Comparison of ENCODE assay signal across 18 mouse cellular contexts in the genomic region with DNA sequence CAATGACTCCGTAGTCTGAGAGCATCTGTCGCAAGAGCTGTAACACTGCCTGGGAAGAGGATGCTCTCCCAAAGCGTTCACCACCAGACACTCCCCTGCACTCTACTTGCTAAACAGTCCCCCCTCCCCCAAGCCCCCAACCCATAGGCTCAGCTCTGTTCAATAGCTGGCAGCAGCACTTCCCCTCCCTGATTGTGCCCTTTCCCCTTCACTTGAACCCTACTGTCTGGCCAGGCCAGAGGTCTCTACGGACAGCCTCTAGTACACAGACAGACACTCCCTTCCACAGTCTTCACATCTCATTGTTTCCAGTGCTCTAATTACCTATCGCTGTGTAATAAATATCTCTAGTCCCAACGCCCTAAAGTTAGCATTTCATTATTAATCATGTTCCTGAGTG. TPM values are rescaled to one million over a fixed set of nuclear protein-coding genes. Genes with fewer than 3 reads are reported as not detected.
DNase-seq lines count a peak whose midpoint lies in the region; ATAC-seq and TF ChIP-seq lines count a peak whose summit lies in the region.
"Had no signal": no experiment of that assay in that cellular context is flagged by ENCODE, and none has a peak within 500 bp of the region (broad histone marks: within the 10 kb centered on the region; RNA-seq: fewer than 3 reads in every experiment).

No protein-coding gene starts in this region.

- no peak overlapping the region for H3K9ac ChIP-seq in kidney, embryonic 15.5 days
- H3K9ac ChIP-seq in lung, embryonic 16.5 days (ENCODE audit: low read length), result no peak overlapping the region
- H3K9ac ChIP-seq: forebrain, embryonic 13.5 days; heart, embryonic 12.5 days; liver, embryonic 15.5 days had no signal

- H3K27ac ChIP-seq in kidney, embryonic 15.5 days, result peak overlapping the region; percentile 54
- H3K27ac ChIP-seq in kidney, adult 2 months (ENCODE audit: insufficient read depth, low read depth, low read length), result no peak overlapping the region
- H3K27ac ChIP-seq in lung, embryonic 16.5 days (ENCODE audit: low read length), result peak overlapping the region; percentile 89
- H3K27ac ChIP-seq: forebrain, embryonic 13.5 days; hindbrain, embryonic 10.5 days; liver, embryonic 15.5 days; macrophage had no signal

- H3K4me3 ChIP-seq in kidney, embryonic 15.5 days (replicated peaks), result no peak overlapping the region
- H3K4me3 ChIP-seq in kidney, adult 2 months (ENCODE audit: insufficient read depth, low read depth, low read length), result no peak overlapping the region
- H3K4me3 ChIP-seq in lung, embryonic 16.5 days (ENCODE audit: low read length), result no peak overlapping the region
- H3K4me3 ChIP-seq: forebrain, embryonic 13.5 days; heart, embryonic 12.5 days; hindbrain, embryonic 10.5 days; liver, embryonic 15.5 days had no signal

- no peak overlapping the region for H3K4me2 ChIP-seq in kidney, embryonic 15.5 days
- no peak overlapping the region for H3K4me2 ChIP-seq in lung, embryonic 16.5 days (ENCODE audit: low read depth, low read length)
- H3K4me2 ChIP-seq: forebrain, embryonic 13.5 days; heart, embryonic 12.5 days; liver, embryonic 15.5 days had no signal

- no peaks in the 10 kb centered on the region for H3K27me3 ChIP-seq in kidney, embryonic 15.5 days
- H3K27me3 ChIP-seq in kidney, adult 2 months (replicated peaks; ENCODE audit: control insufficient read depth, insufficient read depth, low read length), result no peaks in the 10 kb centered on the region
- H3K27me3 ChIP-seq in lung, embryonic 16.5 days (ENCODE audit: control insufficient read depth, insufficient read depth, low read depth, low read length), result no peaks in the 10 kb centered on the region
- H3K27me3 ChIP-seq: forebrain, embryonic 13.5 days; heart, embryonic 12.5 days; liver, embryonic 15.5 days had no signal

- H3K9me3 ChIP-seq in kidney, embryonic 15.5 days (replicated peaks), result no peaks in the 10 kb centered on the region
- H3K9me3 ChIP-seq in lung, embryonic 16.5 days (ENCODE audit: control insufficient read depth, low read length), result no peaks in the 10 kb centered on the region
- H3K9me3 ChIP-seq: forebrain, embryonic 13.5 days; heart, embryonic 12.5 days; hindbrain, embryonic 10.5 days; liver, embryonic 15.5 days had no signal

- H3K4me1 ChIP-seq in kidney, embryonic 15.5 days, result peaks cover 37% of the 10 kb centered on the region
- no peaks in the 10 kb centered on the region for H3K4me1 ChIP-seq in kidney, adult 2 months (ENCODE audit: control insufficient read depth, insufficient read depth, low read length)
- peaks cover 14% of the 10 kb centered on the region for H3K4me1 ChIP-seq in lung, embryonic 16.5 days (replicated peaks; ENCODE audit: control insufficient read depth, insufficient read depth, low read length)
- H3K4me1 ChIP-seq: liver, embryonic 15.5 days had no signal

- 22% methylated on average over 6 of the region's 6 CpGs for WGBS in kidney, embryonic 15.5 days
- WGBS in kidney, adult 2 months, result 51% methylated on average over 6 of the region's 6 CpGs
- WGBS in lung, embryonic 16.5 days, result 56% methylated on average over 6 of the region's 6 CpGs

- peak; percentile 4 for DNase-seq in embryo, embryonic 10.5 days (ENCODE audit: low spot score)
- no peak for DNase-seq in embryo, embryonic 9.5 days (ENCODE audit: extremely low spot score)
- no peak for DNase-seq in kidney, adult 2 months
- no peak for DNase-seq in lung, postnatal 25 days (ENCODE audit: low spot score)
- peak; percentile 4 for DNase-seq in ZHBTc4 (ENCODE audit: low read depth, low spot score)
- DNase-seq: cerebellum, adult 8-10 months; cerebellum, postnatal 36 days; layer of hippocampus, adult 9-11 months; liver; thymus, postnatal 14 days had no signal

- TF ChIP-seq CTCF in kidney, adult 2 months (conservative IDR thresholded peaks at IDR 0.05; ENCODE audit: insufficient read depth, insufficient read length, low read depth, low read length), result no peak

- no peaks in the 10 kb centered on the region for H3K36me3 ChIP-seq in kidney, embryonic 15.5 days
- H3K36me3 ChIP-seq in kidney, adult 2 months (ENCODE audit: control insufficient read depth, insufficient read depth, low read length), result no peaks in the 10 kb centered on the region
- no peaks in the 10 kb centered on the region for H3K36me3 ChIP-seq in lung, embryonic 16.5 days (ENCODE audit: control insufficient read depth, insufficient read depth, low read length)
- H3K36me3 ChIP-seq: heart, embryonic 12.5 days; hindbrain, embryonic 10.5 days; liver, embryonic 15.5 days had no signal

- no peak for TF ChIP-seq POLR2A in kidney, adult 2 months (IDR thresholded peaks at IDR 0.05; ENCODE audit: low read depth, low read length)

- ATAC-seq in kidney, embryonic 15.5 days (replicated peaks; ENCODE audit: low FRiP score), result peak; percentile 55; the same call in 1 of the 2 replicates
- peak; percentile 4; the same call in 1 of the 2 replicates for ATAC-seq in lung, embryonic 16.5 days (ENCODE audit: low read depth)
- ATAC-seq in inflammation-experienced regulatory T-cells, adult 6 months, result no peak
- ATAC-seq: forebrain, embryonic 13.5 days had no signal

RNA-seq across cellular contexts. Expression of gene Fgf2, which starts 29.8 kb away (rescaled TPM):
- 2.3 and 2.4 TPM in 2 replicates for polyA plus RNA-seq in kidney, embryonic 15.5 days (2015; fragmentation: Nextera tagmentation; extraction: Ambion mirVana)
- 0.78 and 0.79 TPM in 2 replicates for polyA plus RNA-seq in kidney, adult 2 months (2012; rRNA removed)
- 2.8 and 3.1 TPM in 2 replicates for polyA plus RNA-seq in lung, embryonic 16.5 days (2015; fragmentation: Nextera tagmentation; extraction: Ambion mirVana)
- 1 to 10 TPM; 1.5 to 2.6 (median 1.9) TPM for polyA plus RNA-seq in inflammation-experienced regulatory T-cells, adult 6 months (2017; shearing (Covaris generic))
- polyA plus RNA-seq: macrophage had no signal

RNA-seq across cellular contexts. Expression of gene Spata5, which starts 41.8 kb away (rescaled TPM):
- 38.7 and 48.0 TPM in 2 replicates for polyA plus RNA-seq in kidney, embryonic 15.5 days (2015; fragmentation: Nextera tagmentation; extraction: Ambion mirVana)
- 2.0 and 2.7 TPM in 2 replicates for polyA plus RNA-seq in kidney, adult 2 months (2012; rRNA removed)
- 29.8 and 31.3 TPM in 2 replicates for polyA plus RNA-seq in lung, embryonic 16.5 days (2015; fragmentation: Nextera tagmentation; extraction: Ambion mirVana)
- 10 to 100 TPM; 21.3 to 27.3 (median 26.5) TPM for polyA plus RNA-seq in inflammation-experienced regulatory T-cells, adult 6 months (2017; shearing (Covaris generic))

RNA-seq across cellular contexts. Expression of gene Nudt6, which starts 42.1 kb away (rescaled TPM):
- polyA plus RNA-seq in kidney, embryonic 15.5 days (2015; fragmentation: Nextera tagmentation; extraction: Ambion mirVana), result 5.2 and 5.6 TPM in 2 replicates
- 26.0 and 32.4 TPM in 2 replicates for polyA plus RNA-seq in kidney, adult 2 months (2012; rRNA removed)
- 5.1 and 5.2 TPM in 2 replicates for polyA plus RNA-seq in lung, embryonic 16.5 days (2015; fragmentation: Nextera tagmentation; extraction: Ambion mirVana)
- polyA plus RNA-seq in inflammation-experienced regulatory T-cells, adult 6 months (2017; shearing (Covaris generic)), result 10 to 100 TPM in 2 of 3 experiments, 1 to 10 TPM in 1; 9.8 to 19.2 (median 14.1) TPM

Comparison
In these comparisons a context has a peak if more than half of its experiments do, and no peak if none do; other contexts are left out.
1. DNase-seq: peak in embryo, embryonic 10.5 days (single experiment) and ZHBTc4 (single experiment); none in embryo, embryonic 9.5 days (single experiment), kidney, adult 2 months (single experiment) and lung, postnatal 25 days (single experiment).